Mouse (Mus musculus) CH12.LX (cell line): Measurements from ENCODE around the gene Slc25a45.

Source experiments
- CHD2 ChIP-seq: IDR thresholded peaks from 2 replicates; pipeline ENCODE4 v1.6.1; 2011; ENCODE audit warnings: low read length, improper control_type of control experiment
- CTCF ChIP-seq, 2 experiments: IDR thresholded peaks in 1 of 2; conservative IDR thresholded peaks in 1 of 2; 2 replicates each; pipeline ENCODE4 v1.5.1; 2011 to 2012; ENCODE audit warnings: low read depth in 2 of 2, low read length in 2 of 2, improper control_type of control experiment in 1 of 2, inconsistent platforms in 1 of 2, mild to moderate bottlenecking in 1 of 2, moderate library complexity in 1 of 2
- JUN ChIP-seq: IDR thresholded peaks from 2 replicates; pipeline ENCODE4 v1.6.1; 2011; ENCODE audit warnings: low read depth, mild to moderate bottlenecking, low read length, improper control_type of control experiment, moderate library complexity; ENCODE audit not compliant: insufficient read depth
- KAT2A ChIP-seq: IDR thresholded peaks from 2 replicates; pipeline ENCODE4 v1.6.1; 2012; ENCODE audit warnings: low read length, improper control_type of control experiment, inconsistent platforms; ENCODE audit not compliant: insufficient replicate concordance
- POLR2A ChIP-seq: IDR thresholded peaks from 2 replicates; pipeline ENCODE4 v1.6.1; 2011; ENCODE audit warnings: low read depth, mild to moderate bottlenecking, improper control_type of control experiment, low read length
- ZKSCAN1 ChIP-seq: IDR thresholded peaks from 2 replicates; pipeline ENCODE4 v1.6.1; 2012; ENCODE audit warnings: low read depth, inconsistent platforms, low read length, improper control_type of control experiment, borderline replicate concordance

DNA sequence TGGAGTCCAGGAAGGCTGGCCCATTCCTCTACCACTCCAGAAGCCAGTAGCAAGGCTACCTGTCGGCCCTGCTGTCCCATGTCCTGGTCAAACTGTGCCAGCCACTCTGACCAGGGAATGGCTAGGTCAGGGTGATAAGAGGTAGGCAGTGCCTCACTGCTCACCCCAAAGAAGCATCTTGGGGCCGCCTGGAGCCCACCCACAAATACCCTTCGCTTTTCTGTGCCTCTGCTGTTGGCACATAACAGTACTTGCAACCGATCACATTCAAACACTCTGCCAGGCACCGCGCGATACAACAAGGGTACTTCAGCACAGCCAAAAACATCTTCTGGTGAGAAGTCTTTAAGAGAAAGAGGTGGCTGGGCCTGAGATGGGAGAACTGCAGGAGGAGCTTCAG, 14.7 kb downstream of the Slc25a45 start:
- TF ChIP-seq KAT2A (no peak), CHD2 (no peak), ZKSCAN1 (no peak), CTCF (conservative IDR thresholded peaks at IDR 0.05 in 1 of 2, IDR thresholded peaks at IDR 0.05 in 1 of 2; ENCODE audit: low read depth in 2 of 2, low read length in 2 of 2) (no peak), JUN (no peak), POLR2A (no peak)
